Mouse (Mus musculus) hindbrain, embryonic 14.5 days (tissue): ENCODE data around the gene Bbs2. TPM values are rescaled to one million over a fixed set of nuclear protein-coding genes. Genes with fewer than 3 reads are reported as not detected.
"Not testable (repeated sequence)": the region's sequence is repeated elsewhere in the genome, so short reads cannot be mapped to it uniquely, and the experiment has no call there.

ENCODE experiments used
- ATAC-seq: fragments of 200-750 bp; cut with Nextera tagmentation; 2 replicates; pipeline ENCODE4 v1.8.0; 2017; ENCODE audit warnings: moderate number of reproducible peaks, mild to moderate bottlenecking, moderate TSS enrichment, moderate library complexity; ENCODE audit not compliant: low FRiP score
- DNase-seq: peaks from one replicate; pipeline ENCODE4 v3.0.0-alpha.2; 2015; ENCODE audit warnings: low spot score
- H3K27ac ChIP-seq: fragments of 300-500 bp; sonication (generic); 2 replicates; pipeline ENCODE4 v1.5.1; 2014; ENCODE audit warnings: mild to moderate bottlenecking, moderate library complexity
- H3K27me3 ChIP-seq: fragments of 300-500 bp; sonication (generic); 2 replicates; pipeline ENCODE4 v1.6.1; 2014; ENCODE audit warnings: mild to moderate bottlenecking, low read length, mixed read lengths; ENCODE audit not compliant: control insufficient read depth, insufficient read depth
- H3K36me3 ChIP-seq: fragments of 300-500 bp; sonication (generic); replicated peaks from 2 replicates; pipeline ENCODE4 v1.6.1; 2014; ENCODE audit not compliant: control insufficient read depth, insufficient read depth
- H3K4me1 ChIP-seq: fragments of 300-500 bp; sonication (generic); replicated peaks from 2 replicates; pipeline ENCODE4 v1.6.1; 2014; ENCODE audit warnings: antibody characterized with exemption, low read length, mixed read lengths; ENCODE audit not compliant: control insufficient read depth, insufficient read depth
- H3K4me2 ChIP-seq: fragments of 300-500 bp; sonication (generic); replicated peaks from 2 replicates; pipeline ENCODE4 v1.6.1; 2014; ENCODE audit warnings: mild to moderate bottlenecking, moderate library complexity
- H3K4me3 ChIP-seq: fragments of 300-500 bp; sonication (generic); replicated peaks from 2 replicates; pipeline ENCODE4 v1.5.1; 2014; ENCODE audit warnings: mild to moderate bottlenecking, low read length
- H3K9ac ChIP-seq: fragments of 300-500 bp; sonication (generic); 2 replicates; pipeline ENCODE4 v1.6.1; 2014
- H3K9me3 ChIP-seq: fragments of 300-500 bp; sonication (generic); 2 replicates; pipeline ENCODE4 v1.6.1; 2016; ENCODE audit warnings: low read length; ENCODE audit not compliant: control insufficient read depth
- WGBS: fragments of 180-500 bp; shearing (Covaris S2); extraction: QIAGEN DNeasy Blood & Tissue Kit; methylation state at CpG from one replicate; pipeline ENCODE4 v1.1.7; 2014; 5-methylcytosine and 5-hydroxymethylcytosine counted together
- polyA plus RNA-seq: library from polyadenylated mRNA; unstranded; fragments of >200 nt; fragmentation: Nextera tagmentation; extraction: Ambion mirVana; gene quantifications from 2 replicates; pipeline ENCODE4 v1.2.1, GENCODE M21; 2014

Gene Bbs2
- 19.7 and 20.6 TPM in 2 replicates for polyA plus RNA-seq

DNA sequence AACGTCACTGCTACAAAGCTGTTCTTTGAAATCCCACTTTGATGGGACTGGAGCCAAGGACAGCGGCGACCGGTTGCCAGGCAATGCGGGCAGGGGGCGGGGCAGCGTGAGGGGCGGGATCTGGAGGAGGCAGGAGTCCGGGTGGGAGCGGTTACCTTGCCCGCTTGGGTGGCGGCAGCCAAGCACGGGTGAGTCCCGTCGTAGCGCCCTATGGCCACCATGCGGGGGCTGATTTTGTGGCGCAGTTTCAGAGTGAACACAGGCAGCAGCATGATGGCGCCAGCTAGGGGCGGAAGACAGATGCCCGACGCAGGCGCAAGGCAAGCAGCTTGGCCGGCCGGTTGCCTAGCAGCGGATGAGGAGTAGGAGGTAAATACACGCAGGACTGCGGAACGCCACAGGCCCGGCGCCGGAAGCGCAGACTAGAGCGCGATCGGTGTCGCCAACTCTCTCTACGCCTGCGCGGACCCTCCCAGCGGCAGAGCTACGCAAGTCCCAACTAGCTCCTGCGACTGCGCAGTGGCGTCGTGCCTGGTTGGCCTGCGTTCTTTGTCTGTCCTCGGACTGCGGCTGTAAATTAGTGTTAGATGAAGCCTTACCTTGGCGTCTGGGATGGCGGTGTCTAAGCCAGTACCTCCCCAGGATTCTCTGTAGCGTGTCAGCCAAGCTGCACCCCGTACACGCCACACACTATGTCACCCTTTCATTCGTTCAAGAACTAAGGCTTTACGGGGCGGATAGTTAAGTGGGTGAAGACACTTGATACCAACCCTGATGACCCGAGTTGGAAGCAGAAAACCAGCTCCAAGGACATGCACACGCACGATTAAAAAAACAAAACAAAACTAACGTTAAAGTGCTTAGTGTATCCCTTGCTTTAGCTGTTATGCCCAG lies at the start of gene Bbs2:
Gene Bbs2, minus strand, starts transcription at position 848 of the 894 bp plus-strand sequence.
- H3K36me3 ChIP-seq = no peaks in the 10 kb centered on the region
- DNase-seq = peak; percentile 100
- no peaks in the 10 kb centered on the region for H3K9me3 ChIP-seq
- peak within 1 kb of the TSS; percentile 70 for H3K9ac ChIP-seq
- peak; percentile 99 for ATAC-seq
- H3K4me2 ChIP-seq = peak within 1 kb of the TSS; percentile 62
- H3K27me3 ChIP-seq = no peaks in the 10 kb centered on the region
- 1% methylated on average over 61 of the region's 61 CpGs for WGBS
- H3K4me1 ChIP-seq = peaks cover 15% of the 10 kb centered on the region
- H3K4me3 ChIP-seq = peak within 1 kb of the TSS; percentile 51
- H3K27ac ChIP-seq = peak within 1 kb of the TSS; percentile 98

GRCm38 (mm10) chr8:94148236-94148635 lies 49.5 kb upstream of the Bbs2 start:
- DNase-seq = no peak
- 44% methylated on average over 5 of the region's 5 CpGs for WGBS

DNA sequence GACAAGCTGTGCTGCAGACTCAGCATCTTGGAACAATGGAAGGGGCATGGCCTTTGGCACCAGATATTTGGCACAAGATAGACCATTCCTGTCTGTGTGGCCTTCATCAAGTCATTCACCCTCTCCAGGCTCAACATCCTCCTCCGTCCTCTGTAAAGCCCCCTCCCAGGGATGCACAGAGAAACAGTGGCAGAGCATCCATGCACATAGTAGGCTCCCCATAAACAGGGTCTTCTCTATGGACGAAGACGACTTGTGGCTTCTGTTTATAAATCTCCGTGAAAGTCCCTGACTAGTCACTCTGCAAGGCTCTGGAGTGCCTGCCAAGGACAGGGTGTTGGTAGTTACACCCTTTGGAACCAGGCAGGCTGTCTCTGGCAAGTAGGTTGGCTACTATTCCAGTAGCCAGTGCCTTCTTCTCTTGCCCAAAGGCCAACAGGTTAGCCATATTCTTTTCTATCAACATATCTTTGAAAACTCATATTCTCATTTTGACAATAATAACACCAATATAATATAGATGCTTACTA lies 41.6 kb upstream of the Bbs2 start:
- H3K27ac ChIP-seq = no peak overlapping the region
- H3K4me3 ChIP-seq = no peak overlapping the region

More at GRCm38 (mm10) chr8:94148236-94148635, 49.5 kb upstream of the Bbs2 start:
- Histone ChIP-seq H3K9ac (no peak overlapping the region), H3K4me2 (no peak overlapping the region), H3K4me1 (peaks cover 14% of the 10 kb centered on the region; the same call in 1 of the 2 replicates), H3K27ac (no peak overlapping the region), H3K36me3 (no peaks in the 10 kb centered on the region), H3K27me3 (no peaks in the 10 kb centered on the region), H3K4me3 (no peak overlapping the region), H3K9me3 (no peaks in the 10 kb centered on the region)
- no peak for ATAC-seq

DNA sequence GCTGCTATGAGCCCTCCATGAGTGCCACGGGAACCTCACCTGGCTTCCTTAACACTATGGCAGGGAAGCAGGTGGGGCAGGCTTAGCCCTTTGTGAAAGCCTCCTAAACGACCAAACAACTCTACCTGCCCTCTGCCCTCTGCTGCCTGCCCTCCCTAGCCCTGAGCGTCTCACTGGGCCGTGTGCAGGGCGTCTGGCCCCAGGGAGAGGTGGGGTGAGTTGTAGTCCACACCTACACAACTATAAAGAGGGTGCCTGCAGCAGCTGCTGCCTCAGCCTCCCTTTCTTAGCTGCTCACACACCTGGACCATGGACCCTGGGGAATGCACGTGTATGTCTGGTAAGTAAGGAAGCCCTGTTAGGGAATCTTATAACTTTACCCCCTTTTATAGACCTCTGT lies 38.2 kb upstream of the Bbs2 start, which contains the start of gene Mt4:
Gene Mt4, plus strand, starts transcription at position 265 of the 400 bp plus-strand sequence.
- no peak within 1 kb of the TSS for H3K27ac ChIP-seq
- 55% methylated on average over 6 of the region's 6 CpGs for WGBS
- H3K4me2 ChIP-seq = no peak within 1 kb of the TSS
- H3K4me3 ChIP-seq = no peak within 1 kb of the TSS
- no peaks in the 10 kb centered on the region for H3K36me3 ChIP-seq
- no peak for DNase-seq
- no peaks in the 10 kb centered on the region for H3K9me3 ChIP-seq
- H3K27me3 ChIP-seq = no peaks in the 10 kb centered on the region
- no peaks in the 10 kb centered on the region for H3K4me1 ChIP-seq
- H3K9ac ChIP-seq = no peak within 1 kb of the TSS
- ATAC-seq = no peak

More for the DNA sequence above, 41.6 kb upstream of the Bbs2 start:
- Histone ChIP-seq H3K4me1 (no peaks in the 10 kb centered on the region), H3K36me3 (no peaks in the 10 kb centered on the region), H3K9ac (no peak overlapping the region), H3K9me3 (no peaks in the 10 kb centered on the region), H3K27me3 (no peaks in the 10 kb centered on the region), H3K4me2 (no peak overlapping the region)
- DNase-seq (no peak), ATAC-seq (no peak)
- WGBS = 82% methylated on average over 4 of the region's 4 CpGs

- ATAC-seq (no peak), DNase-seq (no peak)
- H3K4me2 ChIP-seq = no peak overlapping the region
- whole genome bisulfite sequencing = 82% methylated on average over 7 of the region's 7 CpGs
- H3K9me3 ChIP-seq = no peaks in the 10 kb centered on the region
- H3K27me3 ChIP-seq = no peaks in the 10 kb centered on the region
- no peak overlapping the region for H3K4me3 ChIP-seq
- H3K4me1 ChIP-seq = no peaks in the 10 kb centered on the region
- H3K36me3 ChIP-seq = no peaks in the 10 kb centered on the region
- no peak overlapping the region for H3K27ac ChIP-seq
- H3K9ac ChIP-seq = no peak overlapping the region
Measured at GRCm38 (mm10) chr8:94136192-94136591, 37.5 kb upstream of the Bbs2 start.

DNA sequence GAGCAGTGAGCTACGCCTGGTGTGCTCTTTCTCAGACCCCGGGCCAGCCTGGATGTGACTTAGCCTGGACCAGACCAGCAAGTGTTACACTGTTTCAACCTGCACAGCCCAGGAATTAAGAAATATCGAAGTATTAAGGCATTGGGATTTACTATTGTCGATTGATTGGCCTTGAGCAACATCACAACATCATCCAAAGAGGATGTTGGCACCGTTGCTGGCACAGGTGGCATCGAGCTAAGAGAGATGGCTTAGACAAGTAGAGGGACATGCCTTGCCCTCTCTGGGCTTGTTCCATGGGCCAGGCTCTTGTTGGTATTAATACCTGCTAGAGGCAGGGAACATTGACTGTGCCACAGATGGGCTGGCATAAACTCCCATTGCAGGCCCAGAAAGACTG lies 36.8 kb upstream of the Bbs2 start:
- Histone ChIP-seq H3K36me3 (no peaks in the 10 kb centered on the region), H3K27me3 (no peaks in the 10 kb centered on the region)
- no peak for ATAC-seq

GRCm38 (mm10) chr8:94134601-94135000 lies 35.9 kb upstream of the Bbs2 start:
- 83% methylated on average over 3 of the region's 3 CpGs for WGBS
- not testable (repeated sequence) for H3K4me2 ChIP-seq

More for the DNA sequence above, 36.8 kb upstream of the Bbs2 start:
- Histone ChIP-seq H3K27ac (no peak overlapping the region), H3K4me2 (no peak overlapping the region), H3K4me1 (no peaks in the 10 kb centered on the region), H3K9ac (no peak overlapping the region), H3K9me3 (no peaks in the 10 kb centered on the region), H3K4me3 (no peak overlapping the region)
- no peak for DNase-seq
- 92% methylated on average over 6 of the region's 6 CpGs for WGBS

DNA sequence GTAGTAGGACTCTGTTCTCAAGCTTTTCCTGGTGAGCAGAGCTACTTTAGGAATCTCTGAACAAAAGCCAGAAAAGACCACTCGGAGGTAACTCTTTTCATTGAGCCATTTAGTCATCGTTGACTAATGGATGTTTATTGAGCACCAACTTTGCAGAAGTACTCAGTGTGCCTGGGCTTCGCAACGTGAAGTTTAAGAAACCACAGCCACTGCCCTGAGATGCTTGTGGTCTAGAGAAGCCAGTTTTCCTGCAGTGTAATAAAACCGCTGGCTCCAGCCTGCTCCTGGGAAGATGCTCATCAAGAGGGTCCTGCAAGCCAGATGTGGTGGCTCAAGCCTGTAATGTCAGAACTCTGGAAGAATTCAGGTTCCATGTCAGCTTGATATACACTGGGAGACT lies 33.4 kb upstream of the Bbs2 start:
- Histone ChIP-seq H3K9me3 (no peaks in the 10 kb centered on the region), H3K27me3 (no peaks in the 10 kb centered on the region), H3K4me2 (no peak overlapping the region), H3K36me3 (no peaks in the 10 kb centered on the region), H3K9ac (no peak overlapping the region), H3K4me1 (no peaks in the 10 kb centered on the region), H3K27ac (no peak overlapping the region), H3K4me3 (no peak overlapping the region)
- ATAC-seq = no peak
- 81% methylated on average over 5 of the region's 5 CpGs for WGBS
- DNase-seq = no peak

More at GRCm38 (mm10) chr8:94134601-94135000, 35.9 kb upstream of the Bbs2 start:
- H3K36me3 ChIP-seq, H3K9ac ChIP-seq, H3K4me3 ChIP-seq, DNase-seq, H3K27me3 ChIP-seq, ATAC-seq, H3K4me1 ChIP-seq, H3K27ac ChIP-seq, H3K9me3 ChIP-seq: not testable (repeated sequence)

GRCm38 (mm10) chr8:94130126-94130525 lies 31.4 kb upstream of the Bbs2 start:
- Histone ChIP-seq H3K9ac (no peak overlapping the region), H3K9me3 (no peaks in the 10 kb centered on the region), H3K27ac (no peak overlapping the region), H3K4me2 (no peak overlapping the region), H3K4me3 (no peak overlapping the region), H3K4me1 (no peaks in the 10 kb centered on the region), H3K27me3 (no peaks in the 10 kb centered on the region), H3K36me3 (no peaks in the 10 kb centered on the region)
- 88% methylated on average over 4 of the region's 4 CpGs for WGBS
- no peak for DNase-seq
- no peak for ATAC-seq
